Mouse (Mus musculus): ENCODE measurements around the gene 4930578G10Rik. TPM values are rescaled to one million over a fixed set of nuclear protein-coding genes. Genes with fewer than 3 reads are reported as not detected.

4930578G10Rik gene
- polyA plus RNA-seq, 1 experiment = not detected

- H3K36me3 ChIP-seq (ENCODE audit: control insufficient read depth) = no peaks in the 10 kb centered on the region
- H3K4me3 ChIP-seq (replicated peaks) = no peak overlapping the region
- no peaks in the 10 kb centered on the region for H3K4me1 ChIP-seq (ENCODE audit: control insufficient read depth)
- H3K27me3 ChIP-seq (ENCODE audit: control insufficient read depth) = peaks cover under 1% of the 10 kb centered on the region; the same call in 1 of the 2 replicates
- no peaks in the 10 kb centered on the region for H3K9me3 ChIP-seq (ENCODE audit: control insufficient read depth, low read length)
- no peak for TF ChIP-seq TAL1 (IDR thresholded peaks at IDR 0.05; ENCODE audit: low read length)
- TF ChIP-seq GATA1 (IDR thresholded peaks at IDR 0.05; ENCODE audit: low read length) = no peak
These were observed 159.8 kb downstream of the 4930578G10Rik start for GRCm38 (mm10) chr4:42895118-42895517.

Other genes starting within 250 kb of the 4930578G10Rik start
- gene Fam205a2, start 207.4 kb upstream of the 4930578G10Rik start, polyA plus RNA-seq (2012) = not detected in 2 replicates
- gene Gm10591, start 123.3 kb upstream of the 4930578G10Rik start, polyA plus RNA-seq (2012) = not detected in 2 replicates
- gene Gm2564, start 105.8 kb upstream of the 4930578G10Rik start, polyA plus RNA-seq (2012) = not detected in 2 replicates
- not detected in 2 replicates for gene Ccl27b, start 80.3 kb upstream of the 4930578G10Rik start, polyA plus RNA-seq (2012)
- gene Il11ra2, start 73.7 kb upstream of the 4930578G10Rik start, polyA plus RNA-seq (2012) = 0.03 TPM in 1 of 2 replicates, not detected in the other
- gene Ccl19, start 21.0 kb downstream of the 4930578G10Rik start, polyA plus RNA-seq (2012) = not detected in 2 replicates
- gene Ccl21a, start 38.4 kb downstream of the 4930578G10Rik start, polyA plus RNA-seq (2012) = not detected in 2 replicates
- 0.01 TPM in 1 of 2 replicates, not detected in the other for gene Fam205a1, start 118.3 kb downstream of the 4930578G10Rik start, polyA plus RNA-seq (2012)
- gene Gm12394, start 121.2 kb downstream of the 4930578G10Rik start, polyA plus RNA-seq (2012) = not detected in 2 replicates
- gene Fam205c, start 138.7 kb downstream of the 4930578G10Rik start, polyA plus RNA-seq (2012) = not detected in 2 replicates
- gene Phf24, start 181.1 kb downstream of the 4930578G10Rik start, polyA plus RNA-seq (2012) = not detected in 2 replicates
- gene Dnajb5, start 214.3 kb downstream of the 4930578G10Rik start, polyA plus RNA-seq (2012) = 0.01 TPM in 1 of 2 replicates, not detected in the other
- not detected in 2 replicates for gene 1700022I11Rik, start 234.1 kb downstream of the 4930578G10Rik start, polyA plus RNA-seq (2012)

All from erythroblast, embryonic 14.5 days (primary cell).